ENCODE assay signal across 10 mouse cellular contexts in the genomic region with DNA sequence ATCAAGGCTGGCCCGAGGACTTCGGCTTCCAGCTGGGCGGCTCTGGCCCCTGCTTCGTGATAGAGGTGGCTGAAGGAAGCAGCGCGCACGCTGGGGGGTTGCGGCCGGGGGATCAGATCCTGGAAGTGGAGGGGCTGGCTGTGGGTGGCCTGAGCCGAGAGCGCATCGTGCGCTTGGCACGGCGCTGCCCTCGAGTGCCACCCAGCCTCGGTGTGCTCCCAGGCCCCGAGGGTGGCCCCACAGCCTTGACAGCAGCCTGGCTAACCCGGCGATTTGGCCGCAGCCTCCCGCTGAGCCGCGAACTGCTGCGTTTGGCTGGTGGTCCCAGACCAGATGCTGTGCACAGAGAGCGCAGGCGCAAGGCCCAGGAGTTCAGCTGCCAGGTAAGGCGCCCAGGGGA. TPM values are rescaled to one million over a fixed set of nuclear protein-coding genes. Genes with fewer than 3 reads are reported as not detected.
DNase-seq lines count a peak whose midpoint lies in the region; ATAC-seq and TF ChIP-seq lines count a peak whose summit lies in the region.
"Had no signal": no experiment of that assay in that cellular context is flagged by ENCODE, and none has a peak within 500 bp of the region (broad histone marks: within the 10 kb centered on the region; RNA-seq: fewer than 3 reads in every experiment).

No protein-coding gene starts in this region.

- DNase-seq in adrenal gland, postnatal 14 days, result peak; percentile 28
- DNase-seq in adrenal gland, adult (ENCODE audit: inconsistent age in 2 of 2, low spot score in 1 of 2), result no peak
- DNase-seq in lung, postnatal 0 days (ENCODE audit: low spot score), result no peak
- DNase-seq in lung, postnatal 14 days, result no peak
- no peak for DNase-seq in gastrocnemius, postnatal 25 days
- DNase-seq in thymus, postnatal 4 days, result no peak
- DNase-seq in gastrocnemius, postnatal 4 days (ENCODE audit: low spot score in 2 of 2), result no peak
- DNase-seq: thymus, postnatal 14 days had no signal

- ATAC-seq in lung, postnatal 0 days, result no peak
- no peak for ATAC-seq in limb, embryonic 12.5 days (ENCODE audit: insufficient number of reproducible peaks, insufficient read depth, low FRiP score, low TSS enrichment, low read depth)

- H3K4me3 ChIP-seq in lung, postnatal 0 days (ENCODE audit: low read depth, low read length), result no peak overlapping the region
- peak overlapping the region; percentile 34 for H3K4me3 ChIP-seq in limb, embryonic 12.5 days (replicated peaks)

- WGBS in lung, postnatal 0 days, result 2% methylated on average over 23 of the region's 28 CpGs
- 2% methylated on average over 26 of the region's 28 CpGs for WGBS in limb, embryonic 12.5 days

- H3K9me3 ChIP-seq in lung, postnatal 0 days (ENCODE audit: low read length), result no peaks in the 10 kb centered on the region
- 0 out of 2 replicates have a peak, but pooled peaks cover 3% of the 10 kb centered on the region for H3K9me3 ChIP-seq in limb, embryonic 12.5 days

- H3K27ac ChIP-seq in lung, postnatal 0 days (ENCODE audit: low read length), result no peak overlapping the region
- no peak overlapping the region for H3K27ac ChIP-seq in limb, embryonic 12.5 days

- H3K4me1 ChIP-seq in lung, postnatal 0 days (ENCODE audit: insufficient read depth, low read depth, low read length), result no peaks in the 10 kb centered on the region
- H3K4me1 ChIP-seq in limb, embryonic 12.5 days (replicated peaks), result peaks cover 12% of the 10 kb centered on the region

- no peak for TF ChIP-seq CTCF in lung, postnatal 0 days (IDR thresholded peaks at IDR 0.05)

- H3K27me3 ChIP-seq in lung, postnatal 0 days (replicated peaks; ENCODE audit: insufficient read depth, low read length), result no peaks in the 10 kb centered on the region; the same call in 1 of the 2 replicates
- peaks cover 63% of the 10 kb centered on the region for H3K27me3 ChIP-seq in limb, embryonic 12.5 days

- no peak overlapping the region for H3K9ac ChIP-seq in lung, postnatal 0 days (replicated peaks; ENCODE audit: low read depth)
- H3K9ac ChIP-seq in limb, embryonic 12.5 days (replicated peaks), result peak overlapping the region; percentile 52

- no peak for TF ChIP-seq EP300 in lung, postnatal 0 days (IDR thresholded peaks at IDR 0.05)

- H3K36me3 ChIP-seq in lung, postnatal 0 days (ENCODE audit: insufficient read depth, low read length), result no peaks in the 10 kb centered on the region
- no peaks in the 10 kb centered on the region for H3K36me3 ChIP-seq in limb, embryonic 12.5 days

- 0 out of 2 replicates have a peak overlapping the region, but pooled peaks have one; percentile 14 for H3K4me2 ChIP-seq in lung, postnatal 0 days (replicated peaks; ENCODE audit: low read depth, low read length)
- peak overlapping the region; percentile 59 for H3K4me2 ChIP-seq in limb, embryonic 12.5 days

RNA-seq across cellular contexts. Expression of a gene that starts 0.4 kb away (rescaled TPM):
- total RNA-seq in adrenal gland, postnatal 14 days (2021), result 0.41 and 0.68 TPM in 2 replicates
- polyA plus RNA-seq in lung, postnatal 0 days (2015; fragmentation: Nextera tagmentation; extraction: Ambion mirVana), result not detected in 2 replicates
- polyA plus RNA-seq in limb, embryonic 12.5 days (2016; fragmentation: Nextera tagmentation; extraction: Ambion mirVana), result 0.64 and 0.65 TPM in 2 replicates
- total RNA-seq in gastrocnemius, postnatal 25 days (2021), result not detected
- under 1 TPM in 1 of 2 experiments, not detected in 1; 0.27 TPM for total RNA-seq in gastrocnemius, postnatal 4 days (2021)
- total RNA-seq: neutrophil, adult 5-6 weeks had no signal

RNA-seq across cellular contexts. Expression of a gene that starts 28.5 kb away (rescaled TPM):
- 52.0 and 52.5 TPM in 2 replicates for total RNA-seq in adrenal gland, postnatal 14 days (2021)
- 72.1 and 87.5 TPM in 2 replicates for polyA plus RNA-seq in lung, postnatal 0 days (2015; fragmentation: Nextera tagmentation; extraction: Ambion mirVana)
- polyA plus RNA-seq in limb, embryonic 12.5 days (2016; fragmentation: Nextera tagmentation; extraction: Ambion mirVana), result 77.1 and 87.0 TPM in 2 replicates
- 10 to 100 TPM; 32.1 to 33.0 TPM for total RNA-seq in gastrocnemius, postnatal 25 days (2021)
- 10 to 100 TPM; 35.8 to 38.8 TPM for total RNA-seq in gastrocnemius, postnatal 4 days (2021)

RNA-seq across cellular contexts. Expression of a gene that starts 42.4 kb away (rescaled TPM):
- total RNA-seq in adrenal gland, postnatal 14 days (2021), result 24.5 and 26.4 TPM in 2 replicates
- 18.2 and 19.5 TPM in 2 replicates for polyA plus RNA-seq in lung, postnatal 0 days (2015; fragmentation: Nextera tagmentation; extraction: Ambion mirVana)
- 53.9 and 56.9 TPM in 2 replicates for polyA plus RNA-seq in limb, embryonic 12.5 days (2016; fragmentation: Nextera tagmentation; extraction: Ambion mirVana)
- 10 to 100 TPM in 1 of 2 experiments, 1 to 10 TPM in 1; 8.1 to 11.2 TPM for total RNA-seq in gastrocnemius, postnatal 25 days (2021)
- total RNA-seq in gastrocnemius, postnatal 4 days (2021), result 10 to 100 TPM; 13.9 to 15.5 TPM

RNA-seq across cellular contexts. Expression of a gene that starts 46.1 kb away (rescaled TPM):
- total RNA-seq in adrenal gland, postnatal 14 days (2021), result 101 and 108 TPM in 2 replicates
- polyA plus RNA-seq in lung, postnatal 0 days (2015; fragmentation: Nextera tagmentation; extraction: Ambion mirVana), result 233 and 242 TPM in 2 replicates
- polyA plus RNA-seq in limb, embryonic 12.5 days (2016; fragmentation: Nextera tagmentation; extraction: Ambion mirVana), result 288 and 297 TPM in 2 replicates
- total RNA-seq in gastrocnemius, postnatal 25 days (2021), result 10 to 100 TPM; 34.1 to 40.0 TPM
- total RNA-seq in gastrocnemius, postnatal 4 days (2021), result 100 to 1,000 TPM; 149 to 150 TPM
